Mouse (Mus musculus): ENCODE results near the gene Rdh16f1. TPM values are rescaled to one million over a fixed set of nuclear protein-coding genes. Genes with fewer than 3 reads are reported as not detected.

The Rdh16f1 gene
- not detected in 2 replicates for polyA plus RNA-seq (2011; ENCODE audit: insufficient read depth, insufficient read length, low read depth, missing spikeins)

DNA sequence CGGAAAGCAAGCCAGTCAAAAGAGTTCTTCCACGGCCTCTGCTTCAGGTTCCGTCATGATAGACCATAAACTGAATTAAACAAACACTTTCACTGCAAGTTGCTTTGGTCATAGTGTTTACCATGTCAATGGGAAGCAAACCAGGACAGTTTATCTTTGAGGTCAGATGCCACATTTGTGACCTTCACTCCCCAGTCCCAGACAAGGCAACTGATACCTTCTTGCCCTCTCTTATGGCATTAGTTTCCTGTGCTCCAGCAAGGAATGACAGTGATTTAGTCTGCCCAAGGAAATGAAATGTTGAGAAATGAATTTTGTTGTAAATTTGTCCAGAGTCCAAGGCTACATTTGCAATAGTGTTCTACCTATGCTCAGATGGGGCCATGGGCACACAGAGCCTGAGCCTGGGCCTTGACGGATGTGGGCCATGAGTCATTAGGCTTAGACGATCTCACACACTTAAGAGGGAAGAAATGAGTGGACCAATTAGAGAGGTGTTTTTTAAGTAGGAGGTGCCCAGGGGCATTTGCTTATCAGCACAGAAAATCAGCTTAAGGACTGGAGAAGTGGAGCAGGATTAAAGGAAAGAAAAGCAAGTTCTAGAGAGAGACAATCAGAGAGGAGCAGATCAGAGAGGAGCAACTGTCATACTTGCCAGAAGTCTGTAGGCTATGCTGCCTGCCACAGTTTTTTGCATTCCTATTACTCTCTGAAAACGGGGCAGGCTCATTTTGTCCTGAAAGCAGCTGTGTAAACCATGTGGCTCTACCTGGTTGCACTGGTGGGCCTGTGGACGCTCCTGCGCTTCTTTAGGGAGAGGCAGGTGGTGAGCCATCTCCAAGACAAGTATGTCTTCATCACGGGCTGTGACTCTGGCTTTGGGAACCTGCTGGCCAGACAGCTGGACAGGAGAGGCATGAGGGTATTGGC is at the start of gene Rdh16f1, which contains the start of gene Rdh1:
Gene Rdh16f1 (plus strand): TSS at position 607 of the 930 bp plus-strand sequence.
Gene Rdh1 (plus strand): TSS at position 541 of the 930 bp plus-strand sequence.
- Histone ChIP-seq H3K36me3 (ENCODE audit: control insufficient read depth, insufficient read depth, low read length, poor library complexity, severe bottlenecking) (no peaks in the 10 kb centered on the region), H3K4me1 (ENCODE audit: control insufficient read depth, insufficient read depth, low read length) (peaks cover 5% of the 10 kb centered on the region), H3K9ac (ENCODE audit: low read depth, poor library complexity, severe bottlenecking) (no peak within 1 kb of the TSS), H3K27ac (ENCODE audit: insufficient read depth, low read length) (no peak within 1 kb of the TSS), H3K4me3 (ENCODE audit: low read depth, low read length) (no peak within 1 kb of the TSS), H3K27me3 (ENCODE audit: control insufficient read depth, insufficient read depth, low read length, poor library complexity, severe bottlenecking) (0 out of 2 replicates have a peak, but pooled peaks cover 2% of the 10 kb centered on the region), H3K9me3 (replicated peaks; ENCODE audit: control insufficient read depth, insufficient read depth, low read length, poor library complexity, severe bottlenecking) (no peaks in the 10 kb centered on the region)
- TF ChIP-seq EP300 (IDR thresholded peaks at IDR 0.05; ENCODE audit: insufficient read depth, low read depth, low read length) = no peak

DNA sequence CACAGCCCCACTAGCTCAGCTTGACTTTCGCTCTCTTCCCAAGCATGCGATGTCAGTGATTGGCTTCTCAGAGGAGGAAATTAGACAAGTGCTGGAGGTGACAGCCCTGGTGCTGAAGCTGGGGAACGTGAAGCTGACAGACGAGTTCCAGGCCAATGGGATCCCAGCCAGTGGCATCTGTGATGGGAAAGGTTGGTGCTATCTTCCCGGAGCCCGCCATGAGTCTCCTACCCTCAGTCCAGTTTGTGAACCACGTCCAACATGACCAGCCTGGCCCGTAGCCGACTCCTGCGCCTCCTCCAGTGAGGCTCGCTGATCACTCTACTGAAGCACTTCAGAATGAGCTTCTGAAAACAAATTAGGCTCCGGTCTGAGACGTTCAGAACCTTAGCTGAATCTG is 49.3 kb upstream of the Rdh16f1 start:
- TF ChIP-seq POLR2A (IDR thresholded peaks at IDR 0.05; ENCODE audit: insufficient read depth, low read length) (no peak), CTCF (IDR thresholded peaks at IDR 0.05; ENCODE audit: low read depth, low read length) (no peak), EP300 (IDR thresholded peaks at IDR 0.05; ENCODE audit: insufficient read depth, low read depth, low read length) (no peak)
- Histone ChIP-seq H3K27me3 (ENCODE audit: control insufficient read depth, insufficient read depth, low read length, poor library complexity, severe bottlenecking) (no peaks in the 10 kb centered on the region), H3K4me1 (ENCODE audit: control insufficient read depth, insufficient read depth, low read length) (no peaks in the 10 kb centered on the region), H3K27ac (ENCODE audit: insufficient read depth, low read length) (no peak overlapping the region), H3K36me3 (ENCODE audit: control insufficient read depth, insufficient read depth, low read length, poor library complexity, severe bottlenecking) (no peaks in the 10 kb centered on the region), H3K4me3 (ENCODE audit: low read depth, low read length) (no peak overlapping the region), H3K9ac (ENCODE audit: low read depth, poor library complexity, severe bottlenecking) (no peak overlapping the region), H3K9me3 (replicated peaks; ENCODE audit: control insufficient read depth, insufficient read depth, low read length, poor library complexity, severe bottlenecking) (no peaks in the 10 kb centered on the region)

DNA sequence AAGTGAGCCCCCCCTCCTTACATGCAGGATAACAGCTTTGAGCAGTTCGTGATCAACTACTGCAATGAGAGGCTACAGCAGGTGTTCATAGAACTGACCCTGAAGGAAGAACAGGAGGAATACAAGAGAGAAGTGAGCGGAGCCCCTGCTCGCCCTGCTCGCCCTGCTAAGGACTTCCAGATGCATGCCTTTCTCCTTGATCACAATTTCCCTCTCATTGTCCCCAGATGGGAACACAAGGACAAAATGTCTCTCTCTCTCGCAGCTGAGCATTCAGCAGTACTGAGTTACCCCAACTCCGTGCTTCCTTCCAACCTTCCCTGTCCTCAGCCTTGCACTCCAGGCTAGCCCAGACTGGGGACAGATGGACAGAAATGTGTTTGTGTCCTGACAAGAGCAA is 46.9 kb upstream of the Rdh16f1 start:
- H3K4me3 ChIP-seq (ENCODE audit: low read depth, low read length) = no peak overlapping the region
- no peak overlapping the region for H3K27ac ChIP-seq (ENCODE audit: insufficient read depth, low read length)
- H3K9me3 ChIP-seq (replicated peaks; ENCODE audit: control insufficient read depth, insufficient read depth, low read length, poor library complexity, severe bottlenecking) = no peaks in the 10 kb centered on the region
- no peak overlapping the region for H3K9ac ChIP-seq (ENCODE audit: low read depth, poor library complexity, severe bottlenecking)
- H3K27me3 ChIP-seq (ENCODE audit: control insufficient read depth, insufficient read depth, low read length, poor library complexity, severe bottlenecking) = no peaks in the 10 kb centered on the region
- H3K4me1 ChIP-seq (ENCODE audit: control insufficient read depth, insufficient read depth, low read length) = no peaks in the 10 kb centered on the region
- TF ChIP-seq EP300 (IDR thresholded peaks at IDR 0.05; ENCODE audit: insufficient read depth, low read depth, low read length) (no peak), CTCF (IDR thresholded peaks at IDR 0.05; ENCODE audit: low read depth, low read length) (no peak), POLR2A (IDR thresholded peaks at IDR 0.05; ENCODE audit: insufficient read depth, low read length) (no peak)
- no peaks in the 10 kb centered on the region for H3K36me3 ChIP-seq (ENCODE audit: control insufficient read depth, insufficient read depth, low read length, poor library complexity, severe bottlenecking)

DNA sequence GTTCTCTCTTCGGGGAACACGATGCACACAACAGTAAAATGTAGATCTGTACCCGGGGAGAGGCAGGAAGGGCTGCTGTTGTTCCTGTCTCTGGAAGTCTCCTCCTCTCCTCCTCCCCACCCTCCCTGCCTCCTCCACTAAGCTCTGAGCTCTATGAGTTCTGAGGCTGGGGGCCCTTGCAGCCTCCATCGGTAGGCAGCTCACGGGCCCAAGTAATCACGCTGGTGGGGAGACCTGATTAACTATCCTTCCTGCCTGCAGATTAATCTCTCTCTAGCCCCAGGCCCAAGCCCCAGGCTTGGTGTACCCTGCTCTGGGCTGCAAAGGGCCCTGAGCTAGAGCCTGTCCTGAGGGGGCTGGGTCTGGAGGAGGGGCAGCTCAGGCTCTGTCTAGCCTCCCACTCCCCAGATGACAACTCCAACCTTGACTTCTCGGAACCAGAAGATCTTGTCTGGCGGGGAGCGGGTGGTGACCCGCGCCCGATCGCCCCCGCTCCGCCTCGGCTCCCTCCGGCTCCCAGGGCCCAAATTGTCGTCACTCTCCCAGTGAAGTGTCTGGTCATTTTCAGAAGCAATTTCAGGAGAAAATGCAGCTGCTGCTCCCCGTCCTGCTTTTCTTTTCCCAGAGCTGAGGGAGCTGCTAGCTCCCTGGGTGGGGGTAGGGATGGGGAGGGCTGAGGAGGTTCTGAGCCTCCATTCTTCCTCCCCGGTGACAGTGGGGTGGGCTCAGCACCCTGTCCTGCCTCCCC is 37.7 kb upstream of the Rdh16f1 start:
- Histone ChIP-seq H3K27me3 (ENCODE audit: control insufficient read depth, insufficient read depth, low read length, poor library complexity, severe bottlenecking) (no peaks in the 10 kb centered on the region), H3K27ac (ENCODE audit: insufficient read depth, low read length) (no peak overlapping the region), H3K9me3 (replicated peaks; ENCODE audit: control insufficient read depth, insufficient read depth, low read length, poor library complexity, severe bottlenecking) (no peaks in the 10 kb centered on the region), H3K9ac (ENCODE audit: low read depth, poor library complexity, severe bottlenecking) (no peak overlapping the region), H3K4me3 (ENCODE audit: low read depth, low read length) (no peak overlapping the region), H3K36me3 (ENCODE audit: control insufficient read depth, insufficient read depth, low read length, poor library complexity, severe bottlenecking) (no peaks in the 10 kb centered on the region), H3K4me1 (ENCODE audit: control insufficient read depth, insufficient read depth, low read length) (peaks cover 2% of the 10 kb centered on the region)
- TF ChIP-seq POLR2A (IDR thresholded peaks at IDR 0.05; ENCODE audit: insufficient read depth, low read length) (no peak), CTCF (IDR thresholded peaks at IDR 0.05; ENCODE audit: low read depth, low read length) (no peak), EP300 (IDR thresholded peaks at IDR 0.05; ENCODE audit: insufficient read depth, low read depth, low read length) (no peak)

DNA sequence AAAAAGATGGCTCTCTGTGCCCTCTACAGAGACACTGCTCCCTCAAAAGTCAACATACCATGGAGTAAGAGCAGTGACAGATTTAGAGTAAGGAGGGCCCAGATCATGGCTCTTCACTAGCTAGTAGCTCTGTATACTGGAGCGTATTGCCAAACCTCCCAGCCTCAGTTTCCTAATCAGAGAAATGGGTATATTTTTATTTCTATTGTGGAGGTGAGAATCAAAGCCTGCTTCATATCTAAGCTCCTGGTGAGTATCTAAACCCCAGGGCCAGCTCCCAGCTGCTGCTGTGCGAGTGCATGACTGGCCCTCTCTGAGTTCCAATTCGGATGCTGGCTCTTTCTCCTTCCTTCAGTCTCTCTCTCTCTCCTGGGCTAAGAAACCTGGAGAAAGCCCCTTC is 35.4 kb upstream of the Rdh16f1 start, which contains the start of gene Tac2:
Gene Tac2 (plus strand): TSS at position 301 of the 400 bp plus-strand sequence.
- Histone ChIP-seq H3K9me3 (replicated peaks; ENCODE audit: control insufficient read depth, insufficient read depth, low read length, poor library complexity, severe bottlenecking) (no peaks in the 10 kb centered on the region), H3K27ac (ENCODE audit: insufficient read depth, low read length) (no peak within 1 kb of the TSS), H3K27me3 (ENCODE audit: control insufficient read depth, insufficient read depth, low read length, poor library complexity, severe bottlenecking) (no peaks in the 10 kb centered on the region), H3K4me3 (ENCODE audit: low read depth, low read length) (no peak within 1 kb of the TSS), H3K36me3 (ENCODE audit: control insufficient read depth, insufficient read depth, low read length, poor library complexity, severe bottlenecking) (no peaks in the 10 kb centered on the region), H3K9ac (ENCODE audit: low read depth, poor library complexity, severe bottlenecking) (no peak within 1 kb of the TSS), H3K4me1 (ENCODE audit: control insufficient read depth, insufficient read depth, low read length) (peaks cover 2% of the 10 kb centered on the region)
- TF ChIP-seq POLR2A (IDR thresholded peaks at IDR 0.05; ENCODE audit: insufficient read depth, low read length) (no peak), EP300 (IDR thresholded peaks at IDR 0.05; ENCODE audit: insufficient read depth, low read depth, low read length) (no peak), CTCF (IDR thresholded peaks at IDR 0.05; ENCODE audit: low read depth, low read length) (no peak)
